Mouse (Mus musculus) layer of hippocampus, postnatal 36 days (tissue): ENCODE data around the gene Rfc1. TPM values are rescaled to one million over a fixed set of nuclear protein-coding genes. Genes with fewer than 3 reads are reported as not detected.
A peak's percentile ranks its signal among the peaks of the same experiment; 100 is the strongest.
"Not testable (repeated sequence)": the region's sequence is repeated elsewhere in the genome, so short reads cannot be mapped to it uniquely, and the experiment has no call there.

Experiments
- DNase-seq, 2 experiments: peaks; one replicate each; pipeline ENCODE4 v3.0.0; 2022
- total RNA-seq, 2 experiments: library from RNA; stranded (reverse); gene quantifications; 2 replicates each; pipeline ENCODE4 v1.2.3; 2021

Rfc1 gene
- total RNA-seq, 2 experiments from 2014 or later, result 30.1 to 35.6 TPM

DNA sequence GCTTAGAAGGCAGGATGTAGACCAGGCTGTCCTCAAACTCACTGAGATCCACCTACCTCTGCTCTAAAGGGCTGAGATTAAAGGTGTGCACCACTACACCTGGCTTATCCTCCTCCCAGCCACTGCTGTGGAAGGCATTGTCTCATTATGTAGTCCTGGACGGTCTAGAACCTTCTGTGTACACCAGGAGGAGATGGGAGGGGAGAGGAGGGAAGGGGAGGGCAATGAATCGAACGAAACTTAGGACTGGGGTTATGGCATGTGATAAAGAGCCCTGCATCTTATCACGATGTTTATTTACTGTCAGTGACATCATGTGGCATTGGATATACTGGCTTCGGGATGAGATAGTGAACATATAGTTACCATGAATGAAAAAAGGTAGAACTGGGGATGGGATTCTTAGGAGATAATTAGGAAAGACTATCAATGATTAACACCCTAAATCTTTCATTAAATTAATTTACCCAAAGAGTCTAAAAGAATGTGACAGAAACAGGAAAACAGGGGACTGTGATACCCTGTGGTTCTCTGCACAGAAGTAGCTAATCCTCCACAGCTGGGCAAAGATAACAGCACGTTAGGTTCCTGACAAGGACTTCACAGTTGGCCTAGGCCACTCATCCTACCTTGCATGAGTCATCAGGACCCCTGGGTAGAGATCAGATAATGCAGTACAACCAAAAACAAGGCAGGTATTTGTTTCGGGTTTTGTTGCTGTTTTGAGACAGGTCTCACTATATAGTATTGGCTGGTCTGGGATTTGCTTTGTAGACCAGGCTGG is 37.1 kb downstream of the Rfc1 start:
- no peak for DNase-seq

- DNase-seq, result no peak
Measured at GRCm38 (mm10) chr5:65294270-65294669, 41.2 kb downstream of the Rfc1 start.

DNA sequence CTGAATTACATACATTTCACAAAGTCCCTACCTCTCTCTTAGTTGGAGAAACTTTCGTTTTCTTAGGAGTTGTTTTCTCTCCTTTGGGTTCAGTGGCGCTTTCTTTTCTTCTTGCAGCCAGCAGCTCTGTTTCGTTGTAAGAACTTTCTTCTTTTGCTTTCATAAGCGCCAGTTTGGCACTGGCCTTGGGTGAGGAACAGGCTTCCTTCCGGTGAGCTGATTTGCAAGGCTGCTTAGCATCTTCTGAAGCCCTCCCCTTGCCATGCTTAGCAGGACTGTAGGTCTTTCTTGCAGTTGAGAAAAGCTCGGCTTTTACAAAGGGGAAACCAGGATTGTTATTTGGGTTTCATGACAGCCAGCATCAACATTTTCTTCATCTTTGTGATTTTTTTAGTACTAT is 41.8 kb downstream of the Rfc1 start:
- DNase-seq, result no peak

- not testable (repeated sequence) for DNase-seq
Measured at GRCm38 (mm10) chr5:65289009-65289408, 46.5 kb downstream of the Rfc1 start.

DNA sequence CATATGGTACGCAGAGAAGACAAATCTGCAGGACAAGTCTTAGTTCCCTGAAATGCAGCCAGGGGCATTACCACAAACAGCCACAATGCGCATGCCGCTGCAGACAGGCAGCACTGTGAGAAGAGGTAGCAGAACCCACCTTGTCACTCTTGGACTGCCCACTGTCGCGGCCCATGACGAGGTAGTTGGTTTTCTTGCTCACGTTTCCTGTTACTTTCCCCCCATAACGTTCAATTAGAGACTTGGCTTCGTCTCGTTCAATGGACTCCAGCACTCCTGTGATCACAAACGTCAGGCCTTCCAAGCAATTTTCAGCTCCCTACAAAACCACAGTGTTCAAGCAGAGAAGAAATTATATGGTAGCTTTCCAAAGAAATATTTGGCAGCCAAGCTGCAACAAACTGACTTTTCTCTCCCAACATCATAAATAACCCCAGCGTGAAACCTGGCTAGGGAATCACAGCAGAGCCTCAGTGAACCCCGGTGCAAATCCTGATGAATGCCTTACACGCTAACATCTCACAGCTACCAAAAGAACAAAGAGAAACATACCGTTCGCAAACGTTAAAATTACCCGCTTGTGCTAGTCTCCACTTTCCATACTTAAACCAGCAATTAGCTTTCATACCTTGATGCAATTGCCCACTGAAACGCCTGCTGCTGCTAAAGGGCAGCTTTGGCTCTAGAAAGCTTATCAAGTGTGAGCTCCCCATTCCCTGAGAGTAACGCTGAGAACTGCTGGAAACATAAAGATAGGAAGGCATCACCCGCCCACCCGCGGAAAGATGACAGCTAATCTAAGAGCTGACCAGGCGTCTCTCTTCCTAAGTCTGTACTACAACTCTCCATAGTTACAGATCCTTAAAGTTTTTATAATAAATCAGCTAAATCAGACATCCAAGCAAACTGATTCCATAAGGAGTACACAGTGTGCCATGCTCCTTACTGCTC is 47.4 kb downstream of the Rfc1 start:
- peak in 1 of 2 experiments; percentile 14 for DNase-seq

DNA sequence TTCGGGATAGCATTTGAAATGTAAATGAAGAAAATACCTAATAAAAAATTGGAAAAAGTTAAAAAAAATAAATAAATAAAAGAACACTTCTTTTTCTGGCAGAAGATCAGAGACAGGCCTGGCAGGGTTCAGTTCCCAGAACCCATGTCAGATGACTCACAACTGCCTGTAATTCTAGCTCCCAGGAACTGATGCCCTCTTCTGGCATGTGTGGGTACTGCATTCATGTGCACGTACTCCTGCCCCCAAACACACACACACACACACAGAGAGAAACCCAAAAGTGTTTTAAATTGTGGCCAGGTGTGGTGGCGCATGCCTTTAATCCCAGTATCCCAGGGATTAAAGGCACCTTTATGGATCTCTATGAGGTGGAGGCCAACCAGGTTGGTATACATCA is 51.3 kb downstream of the Rfc1 start:
- no peak for DNase-seq

DNA sequence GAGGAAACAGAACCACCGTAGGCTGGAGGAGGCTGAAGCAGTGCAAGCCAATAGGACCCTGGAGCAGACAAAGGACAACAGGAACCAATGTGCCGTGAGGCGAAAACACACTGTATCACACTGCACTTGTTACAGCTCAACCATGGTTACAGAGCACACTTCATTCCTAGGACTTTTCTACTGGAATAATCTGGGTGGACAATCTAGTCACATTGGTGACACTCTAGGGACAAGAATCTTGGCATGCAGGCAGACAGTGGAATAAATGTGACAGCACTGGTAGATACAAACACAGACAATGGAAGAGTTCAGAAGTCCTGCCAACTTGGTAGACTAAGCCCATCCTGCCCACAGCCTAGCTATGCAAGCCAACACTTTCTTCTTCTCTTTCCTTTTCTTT is 54.3 kb downstream of the Rfc1 start:
- no peak for DNase-seq

DNA sequence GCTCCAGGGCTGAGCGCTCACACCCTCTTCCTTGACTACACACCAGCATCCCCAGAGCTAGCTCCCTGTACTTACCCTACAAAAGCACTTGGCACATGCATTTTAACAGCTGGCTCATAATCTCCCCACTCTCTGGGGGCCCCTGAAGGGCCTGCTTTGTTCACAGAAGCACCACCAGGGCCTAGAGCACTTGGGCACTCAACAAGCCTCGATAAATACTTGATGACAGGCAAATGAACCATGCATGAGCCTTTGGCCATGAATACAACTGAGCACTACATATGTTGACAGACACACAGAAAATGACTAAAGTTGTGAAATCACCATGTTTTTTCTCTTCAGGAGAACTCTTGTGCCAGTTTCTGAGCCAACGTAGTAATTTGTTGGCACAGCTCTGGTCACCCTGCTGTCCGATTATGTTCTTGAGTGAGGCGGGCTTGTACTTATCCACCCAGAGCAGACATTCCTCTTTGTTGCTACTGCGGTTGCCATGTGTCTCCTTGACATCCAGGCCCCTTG is 56.3 kb downstream of the Rfc1 start:
- DNase-seq, result no peak

GRCm38 (mm10) chr5:65273966-65274365 is 61.5 kb downstream of the Rfc1 start:
- DNase-seq, result peak; percentile 22 to 37

DNA sequence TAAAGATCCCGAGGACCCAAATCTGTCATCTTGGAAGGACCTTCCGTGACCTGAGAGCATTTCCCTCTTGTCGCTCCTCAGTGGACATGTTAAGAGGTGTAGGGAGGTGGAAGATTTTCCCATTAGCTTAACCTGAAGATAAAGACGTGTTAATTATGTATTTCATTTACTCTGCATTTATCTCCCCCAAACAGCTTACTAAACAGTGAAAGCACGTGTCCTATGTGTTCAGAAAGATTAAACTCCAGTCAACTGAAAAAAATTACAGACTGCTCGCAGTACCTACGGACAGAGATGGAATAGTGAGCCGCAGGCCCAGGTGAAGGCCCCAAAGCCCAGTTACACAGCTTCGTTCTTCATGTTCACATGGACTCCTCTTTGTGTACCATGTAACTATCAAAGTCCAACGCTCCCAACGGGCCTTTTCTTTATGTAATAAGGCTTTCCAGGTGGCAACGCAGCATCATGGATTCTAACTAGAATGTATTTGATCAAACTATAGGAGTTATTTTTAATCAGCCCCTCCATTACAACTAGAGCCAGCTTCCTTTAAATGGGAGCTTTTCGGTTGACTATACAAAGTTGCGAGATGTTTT is 77.5 kb downstream of the Rfc1 start:
- DNase-seq, result no peak

GRCm38 (mm10) chr5:65250185-65250855 is 85.2 kb downstream of the Rfc1 start:
- no peak for DNase-seq

GRCm38 (mm10) chr5:65247296-65247695 is 88.2 kb downstream of the Rfc1 start:
- no peak for DNase-seq

- DNase-seq, result peak in 1 of 2 experiments; percentile 26
Measured at GRCm38 (mm10) chr5:65242740-65243139, 92.7 kb downstream of the Rfc1 start.

DNA sequence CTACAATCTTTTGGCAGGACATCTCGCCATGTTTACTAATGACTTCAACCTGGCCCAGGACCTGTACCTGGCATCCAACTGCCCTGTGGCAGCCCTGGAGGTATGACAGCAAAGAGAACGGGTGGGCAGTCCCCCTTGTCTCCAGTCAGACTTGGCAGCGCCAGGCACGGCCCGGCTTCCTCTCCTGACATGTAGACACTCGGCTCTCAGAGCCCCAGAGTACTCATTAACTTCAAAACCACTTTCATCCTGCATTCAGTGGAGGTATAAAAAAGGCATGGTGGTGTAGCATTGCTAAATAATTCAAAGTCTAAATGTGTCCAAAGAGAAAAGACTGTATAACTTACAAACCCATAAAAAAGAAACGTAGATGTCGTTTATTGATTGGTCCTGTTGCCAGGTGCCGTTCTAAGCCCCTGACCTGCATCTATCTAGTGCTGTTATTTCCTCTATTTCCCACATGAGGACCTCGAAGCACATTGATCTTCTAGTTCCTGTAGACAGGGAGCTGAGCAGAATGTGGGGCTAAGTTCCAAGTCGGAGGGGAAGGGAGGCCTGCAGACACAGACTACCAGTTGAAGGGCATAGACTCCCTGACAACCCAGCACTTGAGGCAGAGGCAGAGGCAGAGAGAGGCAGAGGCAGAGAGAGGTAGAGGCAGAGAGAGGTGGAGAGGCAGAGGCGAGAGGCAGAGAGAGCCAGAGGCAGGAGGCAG is 104.0 kb downstream of the Rfc1 start:
- DNase-seq, result no peak

DNA sequence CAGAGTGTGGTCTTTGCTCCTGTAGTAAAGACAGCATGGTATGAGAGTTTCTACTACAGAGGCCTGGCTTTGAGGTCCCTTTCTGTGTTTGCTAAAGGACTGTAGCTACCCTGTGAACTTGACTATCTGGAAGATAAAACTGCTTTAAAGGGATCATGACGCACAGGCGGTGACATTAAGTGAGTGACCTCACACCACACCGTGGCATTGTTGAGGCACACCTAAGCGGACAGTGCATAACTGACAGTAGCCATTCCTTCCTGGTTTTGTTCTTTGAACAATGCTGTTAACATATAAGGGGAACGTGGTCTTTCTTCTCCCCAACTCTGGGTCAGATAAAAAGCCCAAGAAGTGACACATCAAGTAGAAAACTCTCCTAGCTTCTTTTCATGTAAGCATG is 111.4 kb downstream of the Rfc1 start:
- DNase-seq, result no peak

DNA sequence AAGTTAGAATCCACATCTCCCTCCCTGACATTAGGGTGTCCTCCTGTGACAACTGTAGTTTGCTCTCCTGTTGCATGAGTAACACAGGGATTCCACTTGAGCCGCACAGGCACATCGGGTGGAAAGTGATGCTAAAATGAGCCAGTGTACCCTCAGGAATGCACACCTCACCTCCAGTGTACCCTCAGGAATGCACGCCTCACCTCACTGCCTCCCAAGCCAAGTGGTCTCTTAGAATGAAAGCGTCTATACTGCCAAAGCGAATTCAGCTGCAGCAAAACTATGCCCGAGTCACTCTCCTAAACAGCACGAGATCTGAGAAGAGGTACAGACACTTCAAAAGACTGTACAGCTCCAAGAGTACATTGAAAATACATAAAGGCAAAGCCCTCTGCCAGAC is 114.4 kb downstream of the Rfc1 start:
- DNase-seq, result no peak

- peak; percentile 30 for DNase-seq
Measured at GRCm38 (mm10) chr5:65217305-65218269, 117.9 kb downstream of the Rfc1 start.

DNA sequence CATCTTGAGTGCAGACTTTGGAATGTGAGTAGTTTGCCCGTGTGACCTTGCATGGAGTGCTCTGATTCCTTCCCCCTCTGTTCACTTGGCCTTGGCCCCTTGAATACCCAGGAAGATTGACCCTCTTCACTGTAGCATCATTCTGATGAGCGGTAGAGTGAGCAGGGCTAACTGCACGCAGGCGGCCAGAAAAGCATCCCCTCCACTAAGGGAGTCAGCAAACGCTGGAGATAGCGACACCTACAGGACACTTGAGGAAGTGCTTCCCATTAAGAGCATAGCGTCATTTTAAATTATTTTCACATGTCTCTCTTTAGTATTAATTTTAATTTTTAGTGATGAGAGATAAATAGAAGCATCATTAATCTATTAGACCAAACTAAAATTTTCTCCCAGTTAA is 122.1 kb downstream of the Rfc1 start:
- DNase-seq, result no peak
